Mouse (Mus musculus) thymus, adult 2 months (tissue): ENCODE data around the gene Prrt4. TPM values are rescaled to one million over a fixed set of nuclear protein-coding genes. Genes with fewer than 3 reads are reported as not detected.
A peak's percentile ranks its signal among the peaks of the same experiment; 100 is the strongest.
"Not testable (repeated sequence)": the region's sequence is repeated elsewhere in the genome, so short reads cannot be mapped to it uniquely, and the experiment has no call there.

Source experiments
- DNase-seq: peaks from one replicate; pipeline ENCODE4 v3.0.0; 2021
- H3K27ac ChIP-seq: fragments of 200-500 bp; 2 replicates; pipeline ENCODE4 v1.5.1; 2012; ENCODE audit warnings: low read length, control low read depth; ENCODE audit not compliant: control insufficient read depth, insufficient read depth
- H3K27me3 ChIP-seq: fragments of 200-500 bp; 2 replicates; pipeline ENCODE4 v1.6.1; 2012; ENCODE audit warnings: mild to moderate bottlenecking, low read length, moderate library complexity, mixed read lengths; ENCODE audit not compliant: control insufficient read depth, insufficient read depth
- H3K36me3 ChIP-seq: fragments of 200-500 bp; 2 replicates; pipeline ENCODE4 v1.6.1; 2012; ENCODE audit warnings: mild to moderate bottlenecking, low read length, moderate library complexity; ENCODE audit not compliant: control insufficient read depth, insufficient read depth
- H3K4me1 ChIP-seq: fragments of 200-500 bp; replicated peaks from 2 replicates; pipeline ENCODE4 v1.6.1; 2012; ENCODE audit warnings: low read length; ENCODE audit not compliant: control insufficient read depth, insufficient read depth
- H3K4me3 ChIP-seq: fragments of 200-500 bp; 2 replicates; pipeline ENCODE4 v1.5.1; 2012; ENCODE audit warnings: mild to moderate bottlenecking, low read length, control low read depth, moderate library complexity; ENCODE audit not compliant: control insufficient read depth, insufficient read depth
- CTCF ChIP-seq: fragments of 200-500 bp; IDR thresholded peaks from 2 replicates; pipeline ENCODE4 v1.5.1; 2012; ENCODE audit warnings: mild to moderate bottlenecking, control low read depth, low read length, moderate library complexity, borderline replicate concordance; ENCODE audit not compliant: control insufficient read depth, poor library complexity, insufficient read depth; ENCODE audit errors: extremely low read depth
- POLR2A ChIP-seq: fragments of 200-500 bp; IDR thresholded peaks from 2 replicates; pipeline ENCODE4 v1.6.1; 2012; ENCODE audit warnings: mild to moderate bottlenecking, low read length, control low read depth, moderate library complexity; ENCODE audit not compliant: control insufficient read depth, poor library complexity, insufficient read depth; ENCODE audit errors: extremely low read depth
- WGBS: fragments of 180-500 bp; shearing (Covaris S2); methylation state at CpG from one replicate; pipeline ENCODE4 v1.1.7; 2018; 5-methylcytosine and 5-hydroxymethylcytosine counted together
- polyA plus RNA-seq: library from polyadenylated mRNA; depleted of rRNA; stranded (reverse); fragments of >200 nt; gene quantifications from 2 replicates; pipeline ENCODE4 v1.2.3, GENCODE M21; 2012

The Prrt4 gene
- polyA plus RNA-seq, 1 experiment, result 0.32 TPM

DNA sequence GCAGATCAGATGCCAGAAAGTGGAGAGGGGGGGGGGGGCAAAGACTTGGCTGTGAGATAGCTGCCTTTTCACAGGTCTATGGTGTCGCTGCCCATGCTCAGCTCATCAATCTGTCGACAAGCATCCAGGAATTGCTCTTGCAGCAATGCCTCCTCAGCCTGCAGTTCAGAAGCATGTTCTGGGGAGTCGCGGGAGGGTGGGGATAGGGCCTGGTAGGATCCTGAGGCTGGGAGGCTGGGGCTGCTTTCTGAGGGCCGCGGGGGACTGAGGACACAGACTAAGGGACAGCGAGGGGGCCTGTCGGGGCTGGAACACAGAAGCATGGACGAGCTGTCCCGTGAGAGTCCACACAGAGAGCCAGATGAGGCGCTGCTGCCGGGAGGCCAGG is 9.7 kb downstream of the Prrt4 start:
- Histone ChIP-seq H3K4me3 (peak overlapping the region; percentile 71), H3K4me1 (peaks cover 15% of the 10 kb centered on the region), H3K27ac (no peak overlapping the region), H3K36me3 (no peaks in the 10 kb centered on the region), H3K27me3 (peaks cover 2% of the 10 kb centered on the region; the same call in 1 of the 2 replicates)
- 20% methylated on average over 12 of the region's 12 CpGs for WGBS
- no peak for TF ChIP-seq CTCF
- TF ChIP-seq POLR2A, result no peak
- DNase-seq, result no peak

DNA sequence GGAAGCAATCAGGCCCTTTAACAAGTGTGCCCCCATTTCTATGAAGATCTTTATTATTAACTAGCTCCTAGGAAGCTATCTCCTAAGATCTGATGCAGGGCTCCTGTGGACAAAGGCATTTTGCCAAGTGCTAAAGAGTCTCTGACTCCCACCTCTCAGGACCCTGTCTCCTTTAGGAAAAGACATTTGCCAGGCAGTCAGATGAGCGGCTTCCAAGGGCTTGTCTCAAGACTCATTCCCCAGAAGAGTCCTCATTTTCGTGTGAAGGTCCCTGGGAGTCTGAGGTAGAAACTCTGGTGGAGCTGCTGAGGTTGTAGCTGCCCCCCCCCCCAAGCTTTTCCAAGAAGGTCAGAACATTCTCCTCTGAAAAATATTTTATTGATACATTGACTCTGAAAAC is 10.5 kb downstream of the Prrt4 start:
- peaks cover 2% of the 10 kb centered on the region; the same call in 1 of the 2 replicates for H3K27me3 ChIP-seq
- H3K4me1 ChIP-seq, result peaks cover 17% of the 10 kb centered on the region
- DNase-seq, result no peak
- no peaks in the 10 kb centered on the region for H3K36me3 ChIP-seq
- no peak overlapping the region for H3K27ac ChIP-seq
- no peak for TF ChIP-seq CTCF
- no peak for TF ChIP-seq POLR2A
- H3K4me3 ChIP-seq, result no peak overlapping the region
- 51% methylated on average over 2 of the region's 2 CpGs for WGBS

DNA sequence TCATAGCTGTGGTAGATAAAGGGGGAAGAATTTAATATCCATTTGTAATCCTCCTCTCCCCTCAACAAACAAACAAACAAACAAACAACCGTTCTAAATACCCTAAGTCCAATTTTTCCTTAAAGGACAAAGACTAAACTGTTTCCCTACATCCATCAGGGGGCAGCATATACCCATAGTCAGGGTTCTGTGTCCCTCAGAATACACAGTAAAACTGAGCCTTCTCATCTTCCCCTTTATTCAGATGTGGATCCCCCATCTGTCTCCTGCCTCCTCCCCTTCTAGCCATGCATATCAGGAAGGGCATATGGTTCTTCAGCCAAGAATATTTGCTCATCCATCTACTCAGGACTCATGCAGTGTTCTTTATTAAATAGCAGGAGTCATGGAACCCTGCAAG is 13.2 kb downstream of the Prrt4 start:
- DNase-seq, result peak; percentile 54
- Histone ChIP-seq H3K4me1 (peaks cover 16% of the 10 kb centered on the region), H3K27me3 (no peaks in the 10 kb centered on the region; the same call in 1 of the 2 replicates), H3K36me3 (no peaks in the 10 kb centered on the region), H3K27ac (no peak overlapping the region), H3K4me3 (no peak overlapping the region)
- TF ChIP-seq CTCF, result no peak
- TF ChIP-seq POLR2A, result no peak
- 3% methylated on average over 1 of the region's 1 CpGs for WGBS

DNA sequence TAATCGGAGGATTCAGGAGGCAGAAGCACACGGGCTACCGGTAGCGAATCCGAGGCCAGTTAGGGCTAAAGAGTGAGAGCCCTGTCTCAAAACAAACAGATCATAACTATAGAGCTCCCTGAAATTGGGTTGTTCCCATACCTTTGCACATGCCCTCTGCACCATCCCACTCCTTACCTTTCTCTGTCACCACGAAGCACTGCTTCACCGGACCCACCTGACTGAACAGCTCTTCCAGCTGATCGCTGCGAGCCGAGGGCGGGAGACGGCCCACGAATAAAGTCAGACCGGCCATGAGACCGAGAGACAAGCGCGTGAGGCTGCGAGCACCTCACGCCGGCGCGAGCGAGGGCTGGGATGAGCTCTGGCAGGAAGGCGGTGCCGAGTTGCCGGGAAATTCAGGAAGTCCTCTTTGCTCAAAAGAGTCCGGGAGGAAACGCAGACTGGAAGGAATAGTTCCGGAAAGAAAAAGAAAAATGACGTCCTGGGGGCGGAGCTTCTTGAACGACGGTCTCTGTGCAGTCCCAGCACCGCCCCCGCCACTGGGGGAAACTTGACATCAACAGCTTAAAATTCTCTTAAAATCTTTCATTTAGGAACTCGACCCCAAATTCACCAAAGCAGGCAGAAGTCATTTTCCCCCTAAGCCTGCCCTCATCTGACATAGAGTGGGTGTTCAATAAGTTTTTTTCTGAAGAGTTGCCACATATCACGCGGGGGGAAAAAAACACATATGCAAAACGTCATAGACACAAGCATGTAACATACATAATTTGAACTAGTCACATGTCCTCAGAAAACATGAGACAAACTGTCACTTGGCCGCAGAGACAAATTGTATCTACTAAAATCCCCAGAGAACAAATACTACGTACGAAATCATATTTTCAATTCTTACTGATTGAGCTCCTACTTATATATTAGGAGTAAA is 14.8 kb downstream of the Prrt4 start, which contains the start of gene Rbm28:
Gene Rbm28 (minus strand): TSS at position 693 of the 931 bp plus-strand sequence.
- Histone ChIP-seq H3K27ac (no peak within 1 kb of the TSS), H3K27me3 (no peaks in the 10 kb centered on the region; the same call in 1 of the 2 replicates), H3K4me1 (peaks cover 3% of the 10 kb centered on the region), H3K4me3 (peak within 1 kb of the TSS; percentile 73), H3K36me3 (peaks cover 4% of the 10 kb centered on the region)
- TF ChIP-seq CTCF (no peak), POLR2A (peak; percentile 65; the same call in 1 of the 2 replicates)
- WGBS, result 6% methylated on average over 42 of the region's 42 CpGs
- peak; percentile 90 for DNase-seq

DNA sequence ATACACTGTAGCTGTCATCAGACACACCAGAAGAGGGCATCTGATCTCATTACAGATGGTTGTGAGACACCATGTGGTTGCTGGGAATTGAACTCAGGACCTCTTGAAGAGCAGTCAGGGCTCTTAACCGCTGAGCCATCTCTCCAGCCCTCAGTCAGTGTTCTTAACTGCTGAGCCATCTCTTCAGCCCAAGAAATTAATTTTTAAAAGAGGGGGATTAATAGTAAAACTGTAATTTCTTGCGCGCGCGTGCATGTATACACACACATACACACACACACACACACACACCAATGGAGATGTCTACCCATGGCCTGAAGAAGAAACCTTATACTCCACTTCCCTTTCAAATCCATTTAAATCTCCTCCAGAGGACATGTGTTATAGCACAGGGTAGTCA is 18.1 kb downstream of the Prrt4 start:
- over 99% methylated on average over 5 of the region's 5 CpGs for WGBS
- peaks cover 31% of the 10 kb centered on the region for H3K36me3 ChIP-seq
- not testable (repeated sequence) for H3K27me3 ChIP-seq, H3K4me3 ChIP-seq, H3K4me1 ChIP-seq, DNase-seq, H3K27ac ChIP-seq

DNA sequence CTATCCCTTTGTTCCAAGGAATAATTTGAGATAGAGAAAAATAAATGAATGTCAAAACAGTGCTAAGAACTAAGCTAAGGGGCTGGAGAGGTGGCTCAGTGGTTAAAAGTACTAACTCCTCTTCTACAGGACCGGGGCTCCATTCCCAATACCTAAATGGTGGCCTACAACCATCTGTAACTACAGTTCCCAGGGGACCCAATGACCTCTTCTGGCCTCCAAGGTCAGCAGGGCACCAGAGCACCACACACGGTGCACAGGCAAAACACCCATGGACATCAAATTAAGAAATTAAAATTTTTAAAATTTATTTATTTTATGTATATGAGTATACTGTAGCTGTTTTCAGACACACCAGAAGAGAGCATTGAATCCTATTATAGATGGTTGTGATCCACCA is 18.6 kb downstream of the Prrt4 start:
- Histone ChIP-seq H3K27me3 (no peaks in the 10 kb centered on the region), H3K36me3 (peaks cover 35% of the 10 kb centered on the region), H3K4me3 (no peak overlapping the region), H3K27ac (no peak overlapping the region), H3K4me1 (peaks cover 3% of the 10 kb centered on the region)
- DNase-seq, result no peak
- TF ChIP-seq CTCF (no peak), POLR2A (no peak)
- 90% methylated on average over 2 of the region's 2 CpGs for WGBS
